Mouse (Mus musculus): Measurements from ENCODE around the gene Gm20388. TPM values are rescaled to one million over a fixed set of nuclear protein-coding genes. Genes with fewer than 3 reads are reported as not detected.

The Gm20388 gene
- polyA plus RNA-seq, 1 experiment from 2014 or later, result not detected

GRCm38 (mm10) chr8:119938481-119938880 is 27.8 kb downstream of the Gm20388 start:
- Histone ChIP-seq H3K27me3 (no peaks in the 10 kb centered on the region), H3K9ac (no peak overlapping the region), H3K4me2 (no peak overlapping the region), H3K9me3 (replicated peaks) (no peaks in the 10 kb centered on the region), H3K36me3 (peaks cover 32% of the 10 kb centered on the region), H3K4me1 (replicated peaks) (peaks cover 21% of the 10 kb centered on the region), H3K27ac (no peak overlapping the region), H3K4me3 (no peak overlapping the region)
- no peak for ATAC-seq (replicated peaks; ENCODE audit: insufficient number of reproducible peaks, insufficient read depth, low FRiP score, low read depth)
- 81% methylated on average over 7 of the region's 7 CpGs for WGBS

DNA sequence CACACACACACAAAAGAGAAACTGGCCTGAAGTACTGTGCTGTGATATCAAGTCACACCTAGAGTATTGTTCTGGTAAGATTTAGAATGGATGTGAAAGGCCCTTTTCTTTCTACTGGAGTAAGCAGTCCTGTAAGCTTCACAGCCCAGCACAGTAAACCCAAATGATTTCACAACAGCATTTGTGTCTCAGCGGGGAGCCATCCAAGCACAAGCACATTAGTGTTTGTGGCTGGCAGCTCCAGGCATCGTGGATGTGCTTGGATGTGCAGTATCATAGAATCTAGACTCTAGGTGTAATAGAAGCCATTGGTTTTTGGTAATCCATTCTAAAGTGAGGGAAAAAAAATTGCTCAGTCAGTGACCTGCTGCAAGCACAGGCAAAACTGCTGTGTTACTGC is 28.7 kb downstream of the Gm20388 start:
- Histone ChIP-seq H3K4me2 (no peak overlapping the region), H3K9me3 (replicated peaks) (no peaks in the 10 kb centered on the region), H3K27me3 (no peaks in the 10 kb centered on the region), H3K4me3 (no peak overlapping the region), H3K4me1 (replicated peaks) (peaks cover 19% of the 10 kb centered on the region), H3K9ac (no peak overlapping the region), H3K36me3 (peaks cover 33% of the 10 kb centered on the region), H3K27ac (no peak overlapping the region)
- WGBS, result 93% methylated on average over 2 of the region's 2 CpGs
- ATAC-seq (replicated peaks; ENCODE audit: insufficient number of reproducible peaks, insufficient read depth, low FRiP score, low read depth), result no peak

- no peak for ATAC-seq (replicated peaks; ENCODE audit: insufficient number of reproducible peaks, insufficient read depth, low FRiP score, low read depth)
- H3K4me3 ChIP-seq, result no peak overlapping the region
- H3K9me3 ChIP-seq (replicated peaks), result no peaks in the 10 kb centered on the region
- no peaks in the 10 kb centered on the region for H3K4me1 ChIP-seq (replicated peaks)
- H3K27me3 ChIP-seq, result no peaks in the 10 kb centered on the region
- 93% methylated on average over 18 of the region's 18 CpGs for WGBS
- no peak overlapping the region for H3K27ac ChIP-seq
- no peak overlapping the region for H3K9ac ChIP-seq
- no peak overlapping the region for H3K4me2 ChIP-seq
- H3K36me3 ChIP-seq, result peaks cover 33% of the 10 kb centered on the region
Observed at GRCm38 (mm10) chr8:119941471-119941870, 30.8 kb downstream of the Gm20388 start.

DNA sequence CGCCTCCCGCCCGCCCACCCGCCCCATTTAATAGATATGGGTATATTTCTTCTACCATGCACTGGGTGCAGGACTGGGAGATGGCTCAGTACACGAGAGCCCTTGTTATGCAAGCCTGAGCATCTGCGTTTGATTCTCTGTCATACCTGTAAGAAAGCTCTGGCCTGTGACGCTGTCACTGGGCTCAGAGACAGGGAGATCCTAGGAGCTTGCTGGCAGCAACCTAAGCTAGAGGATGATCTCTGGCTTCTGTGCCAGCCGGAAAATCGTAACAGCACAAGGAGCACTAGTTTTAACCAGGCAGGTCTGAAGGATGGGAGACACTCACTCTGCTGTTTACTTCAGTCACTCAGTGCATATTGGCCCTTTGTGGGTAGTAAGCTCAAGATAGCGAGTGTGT is 33.0 kb downstream of the Gm20388 start:
- Histone ChIP-seq H3K9me3 (replicated peaks) (no peaks in the 10 kb centered on the region), H3K9ac (no peak overlapping the region), H3K4me1 (replicated peaks) (no peaks in the 10 kb centered on the region), H3K4me2 (no peak overlapping the region), H3K27me3 (no peaks in the 10 kb centered on the region), H3K36me3 (peaks cover 35% of the 10 kb centered on the region), H3K27ac (no peak overlapping the region), H3K4me3 (no peak overlapping the region)
- ATAC-seq (replicated peaks; ENCODE audit: insufficient number of reproducible peaks, insufficient read depth, low FRiP score, low read depth), result no peak
- 87% methylated on average over 10 of the region's 10 CpGs for WGBS

DNA sequence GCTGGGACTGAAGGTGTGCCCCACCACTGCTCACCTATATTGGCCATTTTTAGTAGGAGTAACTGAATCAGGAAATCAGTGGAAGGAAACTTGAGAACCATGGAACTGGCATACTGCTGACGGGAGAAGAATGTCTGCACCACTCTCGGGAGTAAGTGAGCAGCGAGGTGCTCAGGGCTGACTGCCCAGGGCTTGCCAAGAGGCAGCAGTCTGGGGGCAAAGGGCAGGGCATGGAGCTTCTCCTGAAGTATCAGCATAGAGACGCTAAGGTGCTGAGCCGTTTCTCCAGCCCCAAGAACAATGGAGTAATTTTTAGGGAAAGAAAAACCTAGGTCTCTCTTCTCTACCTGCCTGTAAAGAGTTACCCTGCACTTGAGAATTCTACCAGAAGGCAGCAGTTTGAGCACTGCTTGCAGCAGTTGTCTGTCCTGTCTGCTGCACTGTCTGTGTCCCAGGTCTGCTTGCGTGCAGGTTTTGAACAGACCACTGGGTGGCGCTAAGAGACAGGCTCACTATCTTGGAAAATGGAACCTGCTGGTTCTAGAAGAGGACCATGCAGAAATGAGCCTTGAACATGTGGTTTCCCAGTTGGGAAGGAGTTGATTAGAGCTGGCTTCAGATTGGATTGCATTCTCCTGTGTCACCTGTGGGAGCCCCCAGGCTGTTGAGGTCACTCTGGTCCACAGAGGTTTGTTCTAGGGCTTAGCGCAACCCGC is 33.6 kb downstream of the Gm20388 start:
- H3K4me3 ChIP-seq, result no peak overlapping the region
- no peaks in the 10 kb centered on the region for H3K9me3 ChIP-seq (replicated peaks)
- no peak overlapping the region for H3K9ac ChIP-seq
- H3K27me3 ChIP-seq, result no peaks in the 10 kb centered on the region
- ATAC-seq (replicated peaks; ENCODE audit: insufficient number of reproducible peaks, insufficient read depth, low FRiP score, low read depth), result no peak
- H3K4me2 ChIP-seq, result no peak overlapping the region
- H3K27ac ChIP-seq, result no peak overlapping the region
- peaks cover 42% of the 10 kb centered on the region for H3K36me3 ChIP-seq
- no peaks in the 10 kb centered on the region for H3K4me1 ChIP-seq (replicated peaks)
- 69% methylated on average over 9 of the region's 9 CpGs for WGBS

DNA sequence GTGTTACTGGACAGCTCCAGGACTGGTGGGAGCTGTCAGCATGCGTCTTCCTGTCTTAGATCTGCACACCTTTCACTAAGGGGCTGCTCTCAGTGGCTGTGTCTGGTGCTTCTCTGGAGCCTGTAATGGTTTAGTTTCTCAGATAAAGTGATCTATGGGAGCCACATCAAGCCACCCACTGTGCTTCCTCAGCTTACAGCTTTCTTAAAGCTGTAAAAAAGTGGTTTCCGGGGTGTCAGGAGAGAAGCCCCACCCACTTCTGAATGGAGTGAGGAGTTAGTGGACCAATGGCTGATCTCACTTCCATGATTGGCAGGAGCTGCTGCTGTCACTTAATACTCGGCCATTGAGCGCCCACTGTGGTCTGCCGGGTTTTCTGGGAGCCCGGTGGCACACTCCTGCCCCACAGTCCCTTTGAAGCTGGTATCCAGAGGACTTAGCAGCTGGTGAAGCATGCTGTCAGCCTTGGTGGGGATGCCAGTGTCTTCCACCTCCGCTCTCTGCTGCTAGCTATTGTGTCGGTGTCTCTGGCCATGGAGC is 35.8 kb downstream of the Gm20388 start:
- Histone ChIP-seq H3K4me3 (no peak overlapping the region), H3K4me1 (replicated peaks) (no peaks in the 10 kb centered on the region), H3K27me3 (no peaks in the 10 kb centered on the region), H3K9ac (no peak overlapping the region), H3K36me3 (peaks cover 50% of the 10 kb centered on the region), H3K9me3 (replicated peaks) (no peaks in the 10 kb centered on the region), H3K4me2 (no peak overlapping the region), H3K27ac (no peak overlapping the region)
- 82% methylated on average over 8 of the region's 8 CpGs for WGBS
- no peak for ATAC-seq (replicated peaks; ENCODE audit: insufficient number of reproducible peaks, insufficient read depth, low FRiP score, low read depth)

DNA sequence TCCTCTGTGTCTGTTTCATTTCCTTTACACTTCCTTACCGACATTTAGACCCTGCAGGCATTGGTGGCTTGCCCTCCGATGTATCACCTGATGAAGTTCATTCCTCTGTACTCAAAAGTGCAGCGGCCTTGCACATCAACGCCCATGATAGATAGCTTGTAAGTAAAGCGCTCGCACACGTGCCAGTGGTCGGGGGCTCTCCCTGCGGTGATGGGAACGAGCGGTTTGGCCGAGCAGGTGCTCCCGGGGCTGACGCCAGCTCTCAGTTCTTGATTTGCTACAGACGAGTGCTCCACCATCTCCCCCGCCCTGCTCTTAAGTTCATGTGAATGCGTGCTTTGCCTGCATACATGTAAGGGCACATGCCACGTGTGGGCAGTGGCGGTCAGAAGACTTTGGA is 37.0 kb downstream of the Gm20388 start:
- 76% methylated on average over 19 of the region's 19 CpGs for whole genome bisulfite sequencing
- Histone ChIP-seq H3K4me1 (replicated peaks) (no peaks in the 10 kb centered on the region), H3K36me3 (peaks cover 50% of the 10 kb centered on the region), H3K27ac (no peak overlapping the region), H3K4me2 (no peak overlapping the region), H3K9ac (no peak overlapping the region), H3K4me3 (no peak overlapping the region), H3K9me3 (replicated peaks) (no peaks in the 10 kb centered on the region), H3K27me3 (no peaks in the 10 kb centered on the region)
- ATAC-seq (replicated peaks; ENCODE audit: insufficient number of reproducible peaks, insufficient read depth, low FRiP score, low read depth), result no peak

DNA sequence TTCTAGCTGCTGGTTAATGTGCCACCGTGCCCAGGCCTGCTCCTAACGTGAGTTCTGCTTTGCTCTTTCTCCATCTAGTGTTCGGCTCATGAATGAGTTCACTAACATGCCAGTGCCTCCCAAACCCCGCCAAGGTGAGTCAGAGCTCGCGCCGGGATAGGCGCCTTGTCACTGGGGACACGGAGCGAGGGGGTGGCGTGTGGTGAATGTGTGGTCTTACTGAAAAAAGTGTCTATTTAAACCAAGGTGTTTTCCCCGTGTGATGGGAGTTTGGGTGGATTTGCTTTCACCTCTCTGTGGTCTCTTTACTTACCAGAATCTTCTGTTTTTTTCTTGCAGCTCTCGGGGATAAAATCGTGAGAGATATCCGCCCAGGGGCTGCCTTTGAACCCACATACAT is 37.7 kb downstream of the Gm20388 start:
- ATAC-seq (replicated peaks; ENCODE audit: insufficient number of reproducible peaks, insufficient read depth, low FRiP score, low read depth), result no peak
- H3K9me3 ChIP-seq (replicated peaks), result no peaks in the 10 kb centered on the region
- no peaks in the 10 kb centered on the region for H3K27me3 ChIP-seq
- H3K9ac ChIP-seq, result no peak overlapping the region
- no peaks in the 10 kb centered on the region for H3K4me1 ChIP-seq (replicated peaks)
- H3K27ac ChIP-seq, result no peak overlapping the region
- no peak overlapping the region for H3K4me2 ChIP-seq
- 87% methylated on average over 15 of the region's 15 CpGs for WGBS
- H3K36me3 ChIP-seq, result peaks cover 54% of the 10 kb centered on the region
- H3K4me3 ChIP-seq, result no peak overlapping the region

DNA sequence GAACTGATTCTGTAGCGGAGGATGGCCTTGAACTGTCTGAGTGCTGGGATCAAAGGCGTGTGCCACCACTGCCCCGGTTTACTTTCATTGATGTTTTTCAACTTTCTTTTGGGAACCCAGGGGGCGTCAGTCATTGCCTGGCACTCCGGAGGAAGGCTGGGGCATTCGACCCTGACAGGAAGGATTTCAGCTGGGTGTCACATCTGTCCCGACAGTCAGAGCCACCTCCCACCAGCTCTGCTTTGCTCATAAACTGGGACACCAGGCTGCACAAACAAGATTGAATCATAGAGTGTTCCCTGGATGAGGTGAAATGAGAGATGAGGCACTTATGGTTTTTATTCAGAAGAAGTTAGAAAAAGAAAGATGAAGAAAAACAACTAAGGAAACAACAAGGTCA is 41.6 kb downstream of the Gm20388 start:
- Histone ChIP-seq H3K27ac (no peak overlapping the region), H3K9me3 (replicated peaks) (no peaks in the 10 kb centered on the region), H3K36me3 (peaks cover 87% of the 10 kb centered on the region), H3K4me3 (no peak overlapping the region), H3K4me1 (replicated peaks) (no peaks in the 10 kb centered on the region), H3K27me3 (no peaks in the 10 kb centered on the region), H3K4me2 (no peak overlapping the region), H3K9ac (no peak overlapping the region)
- WGBS, result 81% methylated on average over 7 of the region's 7 CpGs
- ATAC-seq (replicated peaks; ENCODE audit: insufficient number of reproducible peaks, insufficient read depth, low FRiP score, low read depth), result no peak

- Histone ChIP-seq H3K9me3 (replicated peaks) (no peaks in the 10 kb centered on the region), H3K9ac (no peak overlapping the region), H3K36me3 (peaks cover 89% of the 10 kb centered on the region), H3K4me1 (replicated peaks) (no peaks in the 10 kb centered on the region), H3K4me3 (no peak overlapping the region), H3K27me3 (no peaks in the 10 kb centered on the region), H3K4me2 (no peak overlapping the region), H3K27ac (no peak overlapping the region)
- no peak for ATAC-seq (replicated peaks; ENCODE audit: insufficient number of reproducible peaks, insufficient read depth, low FRiP score, low read depth)
- WGBS, result 83% methylated on average over 5 of the region's 5 CpGs
Observed at GRCm38 (mm10) chr8:119952747-119953146, 42.1 kb downstream of the Gm20388 start.

DNA sequence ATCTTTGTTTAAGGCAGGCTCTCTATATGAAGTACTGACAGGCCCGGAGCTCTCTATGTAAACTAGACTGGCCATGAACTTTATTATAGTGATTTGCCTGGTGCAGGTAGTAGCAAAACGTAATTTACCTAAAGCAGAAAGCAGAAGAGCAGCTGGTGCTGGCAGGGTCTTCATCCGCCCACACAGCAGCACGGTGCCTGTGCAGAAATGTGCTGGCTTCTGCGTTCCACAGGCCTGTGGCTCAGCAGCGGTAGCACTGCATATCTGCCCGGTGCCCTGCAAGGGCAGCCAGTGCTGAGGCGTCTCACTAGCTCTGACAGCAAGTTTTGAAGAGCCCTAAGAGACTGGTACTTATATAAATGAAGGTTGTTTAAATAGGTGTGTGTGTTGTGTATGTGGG is 44.7 kb downstream of the Gm20388 start:
- Histone ChIP-seq H3K27me3 (no peaks in the 10 kb centered on the region), H3K4me2 (no peak overlapping the region), H3K9ac (no peak overlapping the region), H3K27ac (no peak overlapping the region), H3K4me1 (replicated peaks) (no peaks in the 10 kb centered on the region), H3K4me3 (no peak overlapping the region), H3K36me3 (peaks cover 77% of the 10 kb centered on the region), H3K9me3 (replicated peaks) (no peaks in the 10 kb centered on the region)
- 93% methylated on average over 8 of the region's 8 CpGs for WGBS
- no peak for ATAC-seq (replicated peaks; ENCODE audit: insufficient number of reproducible peaks, insufficient read depth, low FRiP score, low read depth)

GRCm38 (mm10) chr8:119958076-119958475 is 47.4 kb downstream of the Gm20388 start:
- 0 out of 2 replicates have a peak, but pooled peaks cover 5% of the 10 kb centered on the region for H3K4me1 ChIP-seq (replicated peaks)
- no peak overlapping the region for H3K4me2 ChIP-seq
- H3K9me3 ChIP-seq (replicated peaks), result no peaks in the 10 kb centered on the region
- H3K9ac ChIP-seq, result no peak overlapping the region
- no peak for ATAC-seq (replicated peaks; ENCODE audit: insufficient number of reproducible peaks, insufficient read depth, low FRiP score, low read depth)
- H3K36me3 ChIP-seq, result peaks cover 50% of the 10 kb centered on the region
- no peaks in the 10 kb centered on the region for H3K27me3 ChIP-seq
- WGBS, result 90% methylated on average over 10 of the region's 10 CpGs
- no peak overlapping the region for H3K27ac ChIP-seq
- H3K4me3 ChIP-seq, result no peak overlapping the region
